Mouse (Mus musculus): ENCODE results near the gene Kcnk6. TPM values are rescaled to one million over a fixed set of nuclear protein-coding genes. Genes with fewer than 3 reads are reported as not detected.

Kcnk6 gene
- polyA plus RNA-seq, 1 experiment from 2014 or later = 5.2 TPM

DNA sequence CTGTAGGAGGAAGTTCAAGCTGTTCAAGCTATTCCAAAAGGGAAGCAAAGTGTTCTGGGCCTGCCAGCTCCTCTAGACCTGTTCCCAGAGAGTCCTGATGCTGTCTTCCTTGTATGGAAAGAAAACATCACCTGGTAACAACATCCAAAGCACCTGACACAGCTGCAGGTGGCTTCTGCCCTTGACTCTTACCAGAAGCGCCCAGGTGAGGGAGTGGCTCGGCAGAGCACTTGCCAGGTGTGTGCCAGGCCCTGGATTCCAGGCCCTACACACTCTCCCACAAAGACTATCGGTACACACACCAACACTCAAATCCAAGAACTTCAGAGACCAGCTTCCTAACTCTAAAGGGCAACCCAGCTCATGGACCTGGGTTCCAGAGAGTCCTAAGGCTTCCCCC lies 31.5 kb upstream of the Kcnk6 start:
- H3K4me2 ChIP-seq = no peak overlapping the region
- ATAC-seq (ENCODE audit: insufficient number of reproducible peaks, low FRiP score, low TSS enrichment, low read depth) = no peak
- no peak overlapping the region for H3K27ac ChIP-seq
- no peaks in the 10 kb centered on the region for H3K36me3 ChIP-seq
- H3K27me3 ChIP-seq = no peaks in the 10 kb centered on the region
- no peaks in the 10 kb centered on the region for H3K9me3 ChIP-seq
- no peak overlapping the region for H3K4me3 ChIP-seq
- peaks cover 11% of the 10 kb centered on the region; the same call in 1 of the 2 replicates for H3K4me1 ChIP-seq
- WGBS = 88% methylated on average over 3 of the region's 3 CpGs
- H3K9ac ChIP-seq = no peak overlapping the region

GRCm38 (mm10) chr7:29262151-29262550 lies 29.8 kb upstream of the Kcnk6 start:
- WGBS = 63% methylated on average over 6 of the region's 6 CpGs
- Histone ChIP-seq H3K9ac (no peak overlapping the region), H3K4me2 (no peak overlapping the region), H3K27me3 (no peaks in the 10 kb centered on the region), H3K4me1 (peaks cover 11% of the 10 kb centered on the region; the same call in 1 of the 2 replicates), H3K27ac (0 out of 2 replicates have a peak overlapping the region, but pooled peaks have one; percentile 24), H3K4me3 (no peak overlapping the region), H3K36me3 (no peaks in the 10 kb centered on the region; the same call in 1 of the 2 replicates), H3K9me3 (no peaks in the 10 kb centered on the region)
- no peak for ATAC-seq (ENCODE audit: insufficient number of reproducible peaks, low FRiP score, low TSS enrichment, low read depth)

DNA sequence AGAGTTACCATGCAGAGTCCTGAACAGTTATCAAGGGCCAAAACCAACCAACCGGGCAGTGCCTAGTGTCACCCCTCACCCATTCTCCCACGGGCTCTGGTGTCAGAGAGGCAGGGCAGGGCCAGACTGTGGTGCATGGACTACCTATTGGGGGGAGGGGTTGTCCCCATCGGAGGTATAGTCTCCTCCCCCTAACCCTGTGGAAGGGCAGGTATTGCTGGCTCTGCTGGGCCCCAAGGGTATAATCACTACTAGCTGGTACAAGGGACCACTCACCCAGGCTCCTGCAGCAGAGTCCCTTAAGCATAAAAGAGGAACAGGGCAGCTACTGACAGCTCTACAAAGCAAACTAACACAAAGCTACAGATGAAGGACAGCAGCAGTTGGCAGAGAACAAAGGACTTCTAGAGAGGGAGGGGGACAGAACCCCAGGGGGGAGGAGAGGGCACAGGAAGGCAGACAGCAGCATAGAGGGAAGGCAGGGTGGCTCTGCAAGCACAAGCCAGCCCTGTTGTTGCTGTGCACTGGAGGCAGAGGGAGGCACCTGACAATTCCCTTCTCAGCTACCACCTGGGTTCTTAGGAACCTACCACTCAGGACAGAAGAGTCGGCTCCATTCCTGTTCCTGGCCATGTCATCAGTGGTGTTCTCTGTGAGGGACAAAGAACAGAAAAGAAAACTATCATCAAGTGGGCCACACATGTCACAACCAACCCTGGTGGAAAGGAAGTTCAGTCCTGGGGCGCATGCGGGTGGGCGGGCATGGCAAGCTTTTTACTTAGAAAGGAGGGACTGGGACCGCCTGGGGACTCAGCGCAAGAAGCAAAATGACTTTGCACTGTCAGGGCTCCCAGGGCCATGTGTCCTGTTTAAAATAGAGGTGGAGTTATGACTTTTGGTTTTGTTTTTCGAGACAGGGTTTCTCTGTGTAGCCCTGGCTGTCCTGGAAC lies 27.7 kb upstream of the Kcnk6 start:
- H3K27ac ChIP-seq = no peak overlapping the region
- no peak overlapping the region for H3K4me3 ChIP-seq
- H3K9ac ChIP-seq = no peak overlapping the region
- no peak for ATAC-seq (ENCODE audit: insufficient number of reproducible peaks, low FRiP score, low TSS enrichment, low read depth)
- no peaks in the 10 kb centered on the region; the same call in none of the 2 replicates for H3K36me3 ChIP-seq
- H3K4me1 ChIP-seq = peaks cover 9% of the 10 kb centered on the region; the same call in 1 of the 2 replicates
- no peaks in the 10 kb centered on the region for H3K9me3 ChIP-seq
- no peak overlapping the region for H3K4me2 ChIP-seq
- no peaks in the 10 kb centered on the region for H3K27me3 ChIP-seq
- 70% methylated on average over 10 of the region's 10 CpGs for WGBS

DNA sequence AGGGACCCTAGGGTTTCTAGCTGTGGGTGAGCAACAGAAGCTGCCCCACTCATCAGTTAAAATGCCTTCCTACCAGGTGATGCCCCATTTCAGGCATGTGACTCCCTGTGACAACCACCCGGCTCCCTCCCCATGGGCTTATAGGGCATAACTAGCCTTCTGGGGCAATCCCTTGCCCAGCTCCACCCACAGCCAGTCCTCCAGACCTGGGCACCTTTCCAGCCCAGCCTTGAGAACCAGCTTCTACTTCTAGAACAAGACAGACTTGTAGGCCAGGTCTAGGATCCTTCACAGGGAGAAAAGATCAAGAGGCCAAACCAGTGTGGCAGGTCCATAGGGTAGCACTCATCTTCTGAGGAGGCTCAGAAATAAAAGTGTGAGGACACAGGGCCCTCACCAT lies 25.1 kb upstream of the Kcnk6 start:
- H3K27ac ChIP-seq = 0 out of 2 replicates have a peak overlapping the region, but pooled peaks have one; percentile 8
- H3K4me3 ChIP-seq = no peak overlapping the region
- H3K9ac ChIP-seq = no peak overlapping the region
- H3K9me3 ChIP-seq = no peaks in the 10 kb centered on the region
- ATAC-seq (ENCODE audit: insufficient number of reproducible peaks, low FRiP score, low TSS enrichment, low read depth) = no peak
- no peaks in the 10 kb centered on the region; the same call in none of the 2 replicates for H3K36me3 ChIP-seq
- H3K4me2 ChIP-seq = no peak overlapping the region
- H3K27me3 ChIP-seq = no peaks in the 10 kb centered on the region
- 73% methylated on average over 1 of the region's 1 CpGs for WGBS
- H3K4me1 ChIP-seq = peaks cover 12% of the 10 kb centered on the region

DNA sequence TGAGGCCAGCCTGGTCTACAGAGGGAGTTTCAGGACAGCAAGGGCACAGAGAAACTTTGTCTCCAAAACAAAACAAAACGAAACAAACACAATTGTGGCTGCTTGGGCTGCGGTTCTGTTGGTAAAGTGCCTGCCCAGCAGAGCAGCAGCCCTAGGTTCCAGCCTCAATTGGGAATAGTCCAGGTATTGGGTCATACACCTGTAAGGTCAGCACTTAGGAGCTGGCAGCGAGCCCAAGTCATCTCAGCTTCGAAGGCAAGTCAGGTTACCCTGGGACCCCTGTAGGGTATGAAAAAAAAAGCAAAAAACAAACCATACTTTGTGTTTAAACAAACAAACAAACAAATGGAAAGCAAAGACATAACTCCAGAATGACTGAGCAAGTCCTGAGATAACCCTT lies 23.6 kb upstream of the Kcnk6 start:
- Histone ChIP-seq H3K4me1 (peaks cover 10% of the 10 kb centered on the region; the same call in 1 of the 2 replicates), H3K9me3 (no peaks in the 10 kb centered on the region), H3K27ac (no peak overlapping the region), H3K27me3 (no peaks in the 10 kb centered on the region), H3K4me3 (no peak overlapping the region), H3K36me3 (no peaks in the 10 kb centered on the region; the same call in none of the 2 replicates), H3K4me2 (no peak overlapping the region), H3K9ac (no peak overlapping the region)
- 82% methylated on average over 4 of the region's 4 CpGs for WGBS
- ATAC-seq (ENCODE audit: insufficient number of reproducible peaks, low FRiP score, low TSS enrichment, low read depth) = no peak

- H3K9ac ChIP-seq = no peak overlapping the region
- WGBS = 45% methylated on average over 5 of the region's 5 CpGs
Measured at GRCm38 (mm10) chr7:29253842-29254241, 21.5 kb upstream of the Kcnk6 start.

GRCm38 (mm10) chr7:29251166-29251565 lies 18.9 kb upstream of the Kcnk6 start:
- WGBS = 70% methylated on average over 3 of the region's 3 CpGs
- no peak overlapping the region for H3K27ac ChIP-seq
- H3K36me3 ChIP-seq = peaks cover 5% of the 10 kb centered on the region
- H3K9ac ChIP-seq = no peak overlapping the region
- no peak overlapping the region for H3K4me2 ChIP-seq
- H3K4me1 ChIP-seq = peaks cover 22% of the 10 kb centered on the region
- no peaks in the 10 kb centered on the region for H3K9me3 ChIP-seq
- ATAC-seq (ENCODE audit: insufficient number of reproducible peaks, low FRiP score, low TSS enrichment, low read depth) = no peak
- H3K4me3 ChIP-seq = no peak overlapping the region
- peaks cover 14% of the 10 kb centered on the region; the same call in 1 of the 2 replicates for H3K27me3 ChIP-seq

More at GRCm38 (mm10) chr7:29253842-29254241, 21.5 kb upstream of the Kcnk6 start:
- ATAC-seq (ENCODE audit: insufficient number of reproducible peaks, low FRiP score, low TSS enrichment, low read depth) = no peak
- Histone ChIP-seq H3K9me3 (no peaks in the 10 kb centered on the region), H3K27me3 (peaks cover 2% of the 10 kb centered on the region; the same call in 1 of the 2 replicates), H3K4me3 (no peak overlapping the region), H3K36me3 (no peaks in the 10 kb centered on the region; the same call in none of the 2 replicates), H3K27ac (no peak overlapping the region; the same call in 1 of the 2 replicates), H3K4me2 (no peak overlapping the region), H3K4me1 (peaks cover 4% of the 10 kb centered on the region; the same call in 1 of the 2 replicates)

DNA sequence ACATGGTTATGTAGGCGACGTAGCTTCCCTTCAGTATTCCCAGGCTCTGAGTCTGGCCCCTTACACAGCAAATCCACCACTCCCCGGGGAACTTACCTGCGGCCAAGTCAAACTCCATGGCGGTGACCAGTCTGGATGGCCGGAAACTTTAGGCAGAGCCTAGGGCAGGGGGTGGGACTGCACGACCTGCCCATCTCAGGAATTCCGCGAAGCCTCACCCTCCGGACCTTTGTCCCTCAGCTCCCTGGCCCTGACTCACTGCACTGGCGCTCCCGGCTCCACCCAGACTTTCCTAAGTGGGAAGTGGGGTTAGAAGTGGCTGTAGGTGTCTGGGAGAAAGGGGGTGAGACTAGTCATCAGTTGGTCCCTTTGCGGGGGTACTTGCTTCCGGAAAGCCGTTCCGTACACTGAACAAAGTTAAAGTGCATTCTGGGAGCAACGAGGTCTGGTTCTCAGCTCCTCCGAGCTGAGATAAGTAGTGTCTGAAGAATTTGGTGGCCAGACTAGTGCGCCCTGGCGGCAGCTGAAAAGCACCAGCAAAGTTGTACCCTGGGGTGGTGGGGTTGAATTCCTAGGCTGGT lies 16.0 kb upstream of the Kcnk6 start, which contains the start of gene 2200002D01Rik:
Gene 2200002D01Rik (minus strand): TSS at position 206 of the 581 bp plus-strand sequence.
- Histone ChIP-seq H3K27ac (no peak within 1 kb of the TSS), H3K4me1 (peaks cover 22% of the 10 kb centered on the region), H3K4me3 (peak within 1 kb of the TSS; percentile 13), H3K27me3 (peaks cover 14% of the 10 kb centered on the region; the same call in 1 of the 2 replicates), H3K4me2 (peak within 1 kb of the TSS; percentile 38), H3K36me3 (peaks cover 29% of the 10 kb centered on the region), H3K9ac (no peak within 1 kb of the TSS), H3K9me3 (no peaks in the 10 kb centered on the region)
- WGBS = 16% methylated on average over 20 of the region's 20 CpGs
- no peak for ATAC-seq (ENCODE audit: insufficient number of reproducible peaks, low FRiP score, low TSS enrichment, low read depth)

DNA sequence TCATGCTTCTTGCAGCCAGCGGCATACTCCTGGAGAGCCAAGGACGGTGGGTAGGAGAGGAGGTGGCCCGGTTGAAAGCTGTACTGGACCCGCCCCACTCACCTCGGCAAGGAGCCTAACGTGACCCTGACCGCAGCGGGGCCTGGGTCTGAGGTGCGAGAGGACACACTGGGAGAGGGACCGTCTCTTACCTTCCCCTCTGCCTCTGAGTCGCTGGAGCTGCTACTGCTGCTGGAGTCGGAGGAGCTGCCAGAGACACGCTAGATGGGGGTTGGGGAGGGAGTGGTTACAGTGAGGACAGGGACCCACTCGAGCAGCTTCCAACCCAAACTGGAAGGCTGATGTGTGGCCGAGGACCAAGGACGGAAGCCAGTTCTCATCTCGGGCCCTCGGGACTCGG lies 15.4 kb upstream of the Kcnk6 start:
- H3K4me1 ChIP-seq = peaks cover 18% of the 10 kb centered on the region
- peak overlapping the region; percentile 13 for H3K4me3 ChIP-seq
- peaks cover 29% of the 10 kb centered on the region for H3K36me3 ChIP-seq
- 19% methylated on average over 19 of the region's 19 CpGs for WGBS
- peaks cover 14% of the 10 kb centered on the region; the same call in 1 of the 2 replicates for H3K27me3 ChIP-seq
- no peaks in the 10 kb centered on the region for H3K9me3 ChIP-seq
- H3K4me2 ChIP-seq = peak overlapping the region; percentile 38
- no peak for ATAC-seq (ENCODE audit: insufficient number of reproducible peaks, low FRiP score, low TSS enrichment, low read depth)
- H3K27ac ChIP-seq = no peak overlapping the region
- no peak overlapping the region for H3K9ac ChIP-seq

- Histone ChIP-seq H3K4me1 (peaks cover 18% of the 10 kb centered on the region), H3K27ac (no peak overlapping the region), H3K27me3 (peaks cover 14% of the 10 kb centered on the region; the same call in 1 of the 2 replicates), H3K9me3 (no peaks in the 10 kb centered on the region), H3K4me2 (peak overlapping the region; percentile 38), H3K36me3 (peaks cover 29% of the 10 kb centered on the region), H3K4me3 (peak overlapping the region; percentile 13; the same call in 1 of the 2 replicates), H3K9ac (no peak overlapping the region)
- no peak for ATAC-seq (ENCODE audit: insufficient number of reproducible peaks, low FRiP score, low TSS enrichment, low read depth)
- 26% methylated on average over 16 of the region's 16 CpGs for WGBS
Measured at GRCm38 (mm10) chr7:29247314-29247700, 15.0 kb upstream of the Kcnk6 start.

GRCm38 (mm10) chr7:29246619-29247313 lies 14.5 kb upstream of the Kcnk6 start:
- Histone ChIP-seq H3K4me1 (peaks cover 18% of the 10 kb centered on the region), H3K4me2 (no peak overlapping the region), H3K27me3 (peaks cover 14% of the 10 kb centered on the region; the same call in 1 of the 2 replicates), H3K9me3 (no peaks in the 10 kb centered on the region), H3K4me3 (no peak overlapping the region), H3K27ac (no peak overlapping the region), H3K9ac (no peak overlapping the region), H3K36me3 (peaks cover 29% of the 10 kb centered on the region)
- ATAC-seq (ENCODE audit: insufficient number of reproducible peaks, low FRiP score, low TSS enrichment, low read depth) = no peak
- 80% methylated on average over 21 of the region's 21 CpGs for WGBS
